Mouse (Mus musculus): ENCODE measurements at regions not wholly inside any gene's neighbourhood (a gene's known extent, or its start where the extent isn't known, plus 50 kb on each side); places are given as distances from the start of the nearest gene placed in this dataset.

GRCm38 (mm10) chr12:114134897-114135296 is 591.2 kb downstream of the Adam6a start:
- TF ChIP-seq CTCF (IDR thresholded peaks at IDR 0.05; ENCODE audit: extremely low read depth, insufficient read length, insufficient replicate concordance, low read depth, low read length) (no peak), POLR2A (IDR thresholded peaks at IDR 0.05; ENCODE audit: low read depth, low read length) (no peak)
